Mouse (Mus musculus) naive thymus-derived CD4-positive, alpha-beta T cell, adult 2 months (primary cell): ENCODE measurements around the gene Ccdc27.
A peak's percentile ranks its signal among the peaks of the same experiment; 100 is the strongest.

Experiments
- DNase-seq: peaks from one replicate; pipeline ENCODE4 v3.0.0-alpha.2; 2011; ENCODE audit warnings: low read depth

Ccdc27 gene

DNA sequence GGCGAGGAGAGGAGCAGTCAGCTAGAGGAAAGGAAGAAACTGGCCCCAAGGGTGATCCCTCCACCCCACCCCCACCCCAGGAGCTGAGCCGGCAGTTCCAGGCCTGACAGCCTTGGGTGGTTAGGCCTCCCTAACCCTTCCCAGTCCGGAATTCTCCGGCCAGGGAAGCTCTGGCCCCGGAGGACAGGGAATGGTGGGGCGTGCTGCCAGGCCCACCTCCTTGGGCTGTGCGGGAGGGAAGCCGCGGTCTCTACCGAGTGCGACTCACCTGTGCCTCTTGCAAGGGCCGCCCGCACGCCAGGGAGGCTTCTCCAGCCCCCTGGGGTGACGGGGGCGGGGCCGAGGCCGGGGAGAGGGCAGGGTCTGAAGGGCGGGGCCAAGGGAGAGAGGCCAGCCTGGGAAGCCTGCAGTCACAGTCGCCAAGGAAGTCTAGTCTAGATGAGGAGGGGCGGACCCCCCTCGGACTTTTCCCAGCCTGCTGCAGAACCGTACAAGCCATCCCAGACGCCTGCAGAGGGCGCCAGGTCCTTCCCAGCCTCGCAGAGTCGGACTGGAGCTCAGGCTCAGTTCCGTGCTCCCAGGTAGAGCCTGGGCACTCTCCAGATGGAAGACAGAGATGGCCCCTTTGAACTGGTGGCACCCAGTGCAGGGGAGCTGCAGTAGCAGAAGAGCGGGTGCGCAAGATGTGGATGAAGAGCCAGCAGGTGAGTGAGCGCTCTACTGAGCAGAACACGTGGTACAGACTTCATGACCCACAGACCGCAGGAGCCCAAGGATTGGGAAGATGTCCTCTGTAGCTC, 16.6 kb downstream of the Ccdc27 start, which contains the start of gene Smim1:
Smim1 (minus strand) TSS at position 590 of the 800 bp plus-strand sequence.
- DNase-seq, result no peak

- no peak for DNase-seq
These were observed 17.6 kb downstream of the Ccdc27 start for GRCm38 (mm10) chr4:154024729-154025521.

DNA sequence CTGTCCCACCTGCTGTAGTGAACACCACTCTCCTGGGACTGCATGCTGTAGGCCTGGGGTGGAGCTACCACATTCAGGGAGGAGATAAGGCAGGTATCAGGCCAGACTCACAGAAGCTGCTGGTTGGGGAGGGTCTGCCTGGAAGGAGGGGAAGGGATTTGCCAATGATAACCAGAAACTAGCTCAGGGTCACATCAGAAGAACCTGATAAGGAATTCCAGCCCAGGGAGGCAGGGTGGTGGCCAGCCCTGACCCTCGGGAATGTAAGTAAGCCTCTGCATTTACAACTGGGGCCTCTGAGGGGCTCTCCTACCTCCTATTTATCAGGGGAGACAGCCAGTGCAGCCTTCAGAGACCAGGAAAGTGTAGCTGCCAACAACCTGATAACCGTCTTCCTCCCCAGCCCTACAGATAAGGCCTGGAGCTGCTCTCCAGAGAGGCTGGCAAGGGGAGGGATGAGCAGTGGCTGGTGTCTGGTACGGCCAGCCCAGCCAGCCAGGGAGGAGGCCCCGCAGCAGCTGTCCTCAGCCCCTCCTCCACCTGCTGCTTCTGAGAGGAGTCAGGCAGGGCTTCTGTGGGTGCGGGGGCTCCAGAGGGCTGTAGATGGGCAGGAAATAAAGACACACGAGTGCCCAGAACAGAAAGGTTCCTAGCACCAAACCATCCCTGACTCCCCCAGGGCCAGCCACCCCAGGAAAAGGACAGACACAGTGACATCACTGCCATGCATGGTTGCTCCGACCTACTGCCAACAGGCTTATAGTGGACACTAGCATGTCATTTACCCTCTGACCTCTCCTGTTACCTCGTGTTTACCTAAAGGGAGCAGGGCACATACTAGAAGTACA, 18.5 kb downstream of the Ccdc27 start:
- no peak for DNase-seq

DNA sequence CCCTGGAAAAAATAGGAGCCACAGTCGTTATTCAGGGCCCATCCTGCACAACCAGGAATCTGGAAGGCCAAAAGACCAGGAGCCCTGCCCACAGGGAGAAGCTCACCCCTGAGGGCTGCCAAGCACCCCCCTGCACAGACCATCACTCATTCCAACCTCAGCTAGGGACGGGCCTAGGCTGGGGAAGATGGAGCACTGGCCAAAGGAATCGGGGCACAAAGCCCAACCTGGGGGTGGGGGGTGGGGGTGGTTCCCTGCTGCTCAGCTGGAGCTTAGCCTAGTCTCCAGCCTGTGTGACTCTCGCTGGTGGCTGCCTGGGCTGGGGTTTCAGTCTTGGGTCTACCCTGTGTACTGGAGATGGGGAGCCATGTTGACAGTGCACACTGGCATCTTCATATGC, 19.6 kb downstream of the Ccdc27 start:
- no peak for DNase-seq

DNA sequence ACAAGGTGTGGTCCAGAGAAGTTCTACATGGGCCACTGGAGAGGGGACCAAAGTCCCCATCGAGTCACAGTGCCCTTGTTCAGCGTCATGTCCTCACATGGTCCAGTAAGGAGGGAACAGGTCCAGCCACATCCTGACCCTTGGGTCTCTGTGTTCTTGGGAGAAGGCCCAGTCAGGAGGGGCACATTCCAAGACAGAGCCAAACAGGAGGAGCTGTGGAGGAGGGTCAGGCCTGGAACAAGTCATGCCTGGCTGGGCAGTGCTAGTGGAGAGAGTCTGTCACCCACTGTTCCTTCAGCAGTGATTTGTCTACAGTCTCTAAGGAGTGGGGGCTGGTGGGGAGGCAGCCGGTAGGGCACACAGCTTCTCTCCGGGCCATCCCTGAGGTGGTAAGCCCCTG, 20.1 kb downstream of the Ccdc27 start:
- DNase-seq, result no peak

DNA sequence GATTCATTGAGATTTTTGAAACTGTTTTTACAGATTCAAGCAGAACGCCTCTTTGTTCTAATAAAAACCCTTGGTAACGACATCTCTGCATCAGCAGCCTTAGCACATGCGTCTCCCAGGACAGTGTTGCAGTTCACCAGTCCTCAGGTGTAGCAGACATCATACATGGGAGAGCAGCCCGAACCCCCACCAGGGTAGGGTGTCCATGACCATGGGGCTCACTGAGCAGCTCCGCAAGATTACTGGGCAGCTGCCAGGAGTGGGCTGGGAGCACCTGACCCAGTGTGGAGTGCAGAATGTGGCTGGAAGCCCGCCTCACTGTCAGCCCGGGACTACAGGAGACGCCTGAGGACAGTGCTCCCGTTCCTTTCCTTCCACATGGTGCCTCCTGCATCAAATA, 21.0 kb downstream of the Ccdc27 start:
- DNase-seq, result no peak

- peak; percentile 43 for DNase-seq
These were observed 22.9 kb downstream of the Ccdc27 start for GRCm38 (mm10) chr4:154019571-154019970.

DNA sequence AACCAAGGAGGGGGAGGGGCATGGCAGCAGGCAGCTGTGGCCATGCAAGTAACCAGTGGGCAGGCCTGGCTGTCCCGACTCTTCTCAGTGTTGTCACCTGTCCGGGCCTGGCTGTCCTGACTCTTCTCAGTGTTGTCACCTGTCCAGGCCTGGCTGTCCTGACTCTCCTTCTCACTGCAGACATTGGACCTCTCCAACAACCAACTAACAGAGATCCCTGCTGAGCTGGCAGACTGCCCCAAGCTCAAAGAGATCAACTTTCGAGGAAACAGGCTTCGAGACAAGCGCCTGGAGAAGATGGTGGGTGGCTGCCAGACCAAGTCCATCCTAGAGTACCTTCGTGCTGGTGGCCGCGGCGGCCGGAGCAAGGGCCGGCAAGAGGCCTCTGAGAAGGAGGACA, 27.0 kb downstream of the Ccdc27 start:
- no peak for DNase-seq

DNA sequence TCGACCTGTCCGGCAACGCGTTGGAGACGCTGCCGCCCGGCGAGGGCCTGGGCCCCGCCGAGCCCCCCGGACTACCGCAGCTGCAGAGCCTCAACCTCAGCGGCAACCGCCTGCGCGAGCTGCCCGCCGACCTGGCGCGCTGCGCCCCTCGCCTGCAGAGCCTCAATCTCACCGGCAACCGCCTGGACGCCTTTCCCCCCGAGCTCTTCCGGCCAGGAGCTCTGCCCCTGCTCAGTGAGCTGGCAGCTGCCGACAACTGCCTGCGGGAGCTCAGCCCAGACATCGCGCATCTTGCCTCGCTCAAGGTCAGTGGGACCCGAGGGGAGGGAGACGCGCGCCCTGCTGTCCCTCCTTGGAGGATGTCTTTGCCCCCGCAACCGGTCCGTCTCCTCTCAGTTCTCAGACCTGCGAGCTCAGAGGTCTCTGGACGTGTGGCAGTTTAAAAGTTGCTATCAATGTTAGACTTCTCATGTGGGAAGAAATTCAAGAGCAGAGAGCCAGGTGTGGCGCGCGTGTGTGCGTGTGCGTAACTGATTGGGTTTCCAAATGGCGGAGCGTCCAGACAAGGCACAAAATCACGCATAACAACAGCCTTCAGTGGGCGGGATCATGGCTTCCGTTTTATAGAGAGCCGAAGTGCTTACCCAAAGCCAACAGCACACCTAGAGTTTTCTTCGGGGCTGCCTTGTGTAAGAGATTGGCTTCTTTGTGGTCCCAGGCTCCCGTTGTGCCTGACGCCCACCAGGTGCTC, 30.2 kb downstream of the Ccdc27 start:
- peak; percentile 39 for DNase-seq

GRCm38 (mm10) chr4:154011646-154012089, 30.8 kb downstream of the Ccdc27 start, which contains the start of gene Lrrc47:
Lrrc47 (plus strand) TSS chr4:154011731.
- peak; percentile 75 for DNase-seq

DNA sequence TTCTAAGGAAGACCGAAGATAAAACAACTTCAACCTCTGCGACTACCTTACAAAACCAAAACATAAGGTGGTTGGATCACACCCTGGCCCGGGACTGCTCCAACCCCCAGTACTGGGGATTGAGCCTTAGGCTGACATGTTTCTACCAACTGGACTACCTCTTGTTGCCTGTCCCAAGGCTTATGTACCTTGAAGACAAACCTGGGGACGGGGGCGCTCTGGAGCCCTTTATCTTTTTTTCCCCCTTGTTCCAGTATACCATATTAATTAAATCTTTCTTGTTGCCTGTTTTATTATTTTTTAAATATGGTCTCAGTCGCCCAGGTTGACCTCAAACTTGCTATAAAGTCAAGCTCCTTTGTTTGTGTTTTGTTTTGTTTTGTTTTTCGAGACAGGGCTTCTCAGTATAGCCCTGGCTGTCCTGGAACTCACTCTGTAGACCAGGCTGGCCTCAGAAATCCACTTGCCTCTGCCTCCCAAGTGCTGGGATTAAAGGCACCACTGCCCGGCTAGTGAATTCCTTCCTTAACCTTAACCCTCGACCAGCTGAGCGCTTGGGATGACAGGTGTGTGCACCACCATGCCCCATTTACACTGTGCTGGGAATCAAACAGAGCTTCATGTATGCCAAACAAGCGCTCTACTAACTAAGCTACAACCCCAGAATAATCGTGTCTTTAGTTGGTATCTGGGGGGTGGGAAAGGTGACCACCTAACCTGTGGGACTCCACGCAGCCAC, 31.4 kb downstream of the Ccdc27 start:
- no peak for DNase-seq

GRCm38 (mm10) chr4:154007759-154008158, 34.7 kb downstream of the Ccdc27 start:
- DNase-seq, result no peak

DNA sequence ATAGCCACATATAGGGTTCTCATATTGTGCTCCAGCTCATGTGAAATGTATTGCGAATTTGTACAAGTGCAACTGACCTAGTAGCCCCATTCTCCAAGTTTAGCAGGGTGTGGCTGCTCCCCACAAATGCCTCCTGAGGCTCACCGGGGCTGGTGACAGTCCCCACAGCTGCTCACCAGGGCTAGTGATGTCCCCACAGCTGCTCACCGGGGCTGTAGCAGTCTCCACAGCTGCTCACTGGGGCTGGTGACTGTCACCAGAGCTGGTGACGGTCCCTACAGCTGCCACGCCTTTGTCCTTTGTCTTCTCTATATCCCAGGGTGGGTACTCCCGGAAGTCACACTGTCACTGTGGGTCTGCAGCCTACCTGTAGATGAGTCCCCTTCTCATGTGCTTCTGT, 36.2 kb downstream of the Ccdc27 start:
- no peak for DNase-seq

GRCm38 (mm10) chr4:154005488-154005887, 37.0 kb downstream of the Ccdc27 start:
- no peak for DNase-seq

DNA sequence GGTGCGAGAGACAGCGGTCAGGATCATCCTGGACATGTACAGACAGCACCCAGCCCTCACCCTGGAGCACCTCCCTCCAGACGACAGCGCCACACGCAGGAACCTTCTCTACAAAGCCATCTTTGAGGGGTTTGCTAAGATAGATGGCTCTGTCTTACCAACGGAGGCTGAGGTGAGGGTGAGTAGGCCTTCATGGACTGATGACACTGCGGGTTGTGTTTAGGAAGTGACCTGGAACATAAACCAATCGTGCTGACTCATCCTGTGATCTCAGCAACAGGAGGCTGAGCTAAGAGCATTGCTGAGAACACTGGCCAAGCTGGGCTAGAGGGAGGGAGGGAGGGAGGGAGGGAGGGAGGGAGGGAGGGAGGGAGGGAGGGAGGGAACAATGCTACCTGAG, 49.0 kb downstream of the Ccdc27 start:
- no peak for DNase-seq

GRCm38 (mm10) chr4:153992715-153993114, 49.8 kb downstream of the Ccdc27 start:
- DNase-seq, result no peak

DNA sequence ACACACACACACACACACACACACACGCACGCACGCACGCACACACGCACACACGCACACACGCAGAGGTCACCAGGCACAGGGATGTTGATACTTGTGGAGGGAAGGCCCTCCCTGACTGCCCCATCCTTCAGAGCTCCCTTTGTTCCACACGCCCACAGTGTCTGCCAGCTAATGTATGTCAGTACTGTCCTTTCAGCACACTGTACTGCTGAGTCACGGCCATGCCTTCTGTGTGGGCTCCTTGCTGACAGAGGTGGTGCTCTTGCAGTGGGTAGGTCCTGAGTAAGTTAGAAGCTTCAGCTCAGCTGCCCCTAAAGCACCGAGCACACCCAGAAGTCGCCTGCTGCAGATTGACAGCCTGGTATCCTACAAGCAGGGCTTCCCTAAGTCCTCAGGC, 62.0 kb downstream of the Ccdc27 start:
- no peak for DNase-seq

DNA sequence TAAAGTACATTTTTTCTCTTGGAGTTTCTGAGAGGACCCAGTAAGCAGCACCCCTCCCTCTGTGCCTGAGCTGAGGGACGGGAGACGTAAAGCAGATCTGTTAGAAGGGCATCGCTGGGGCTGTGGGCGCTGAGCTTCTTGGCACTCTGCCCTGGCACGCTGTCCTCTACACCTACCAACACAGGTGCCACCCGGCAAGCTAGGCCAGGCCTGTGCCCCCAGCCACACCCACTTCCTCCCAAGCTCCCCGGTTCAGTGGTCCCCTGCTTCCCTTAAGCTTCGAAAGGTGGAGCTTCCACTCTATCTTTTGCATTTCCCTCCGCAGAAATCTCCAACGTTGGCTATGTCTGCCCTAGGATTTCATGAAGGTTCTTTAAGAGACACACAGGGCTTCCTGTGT, 63.2 kb downstream of the Ccdc27 start:
- no peak for DNase-seq
